Mouse (Mus musculus): Measurements from ENCODE around the gene Med12. TPM values are rescaled to one million over a fixed set of nuclear protein-coding genes. Genes with fewer than 3 reads are reported as not detected.

The Med12 gene
- polyA plus RNA-seq, 1 experiment, result 47.1 TPM

DNA sequence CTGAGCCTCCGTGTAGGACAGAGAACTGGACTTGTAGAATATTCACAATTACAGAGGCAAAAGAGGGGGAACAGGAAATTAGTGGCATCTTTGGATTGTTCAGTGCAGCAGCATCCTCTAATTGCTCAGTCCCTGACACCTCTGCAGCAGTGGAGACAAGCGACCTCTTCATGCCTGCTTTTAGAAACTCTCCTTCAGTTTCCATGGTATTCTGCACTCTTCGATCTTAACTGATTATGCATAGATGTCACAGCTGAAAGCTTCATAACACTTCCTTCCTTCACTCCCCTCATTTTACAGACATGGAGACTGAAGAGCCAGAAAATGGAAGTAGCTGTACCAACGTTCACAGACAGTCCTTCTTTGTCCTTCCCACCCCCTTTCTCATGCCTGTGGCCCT lies 72.6 kb downstream of the Med12 start:
- no peaks in the 10 kb centered on the region for H3K4me1 ChIP-seq (ENCODE audit: control insufficient read depth, insufficient read depth, low read length)
- H3K36me3 ChIP-seq (ENCODE audit: control insufficient read depth, insufficient read depth, low read length), result no peaks in the 10 kb centered on the region
- TF ChIP-seq CTCF (IDR thresholded peaks at IDR 0.05; ENCODE audit: control insufficient read depth, insufficient read depth, insufficient replicate concordance, low read depth, low read length), result no peak
- no peak for TF ChIP-seq POLR2A (IDR thresholded peaks at IDR 0.05; ENCODE audit: control insufficient read depth, low read depth, low read length)
- H3K4me3 ChIP-seq (ENCODE audit: control insufficient read depth, low read depth, low read length), result no peak overlapping the region
- no peak overlapping the region for H3K27ac ChIP-seq (ENCODE audit: control insufficient read depth, insufficient read depth, low read depth, low read length)
- no peaks in the 10 kb centered on the region for H3K27me3 ChIP-seq (ENCODE audit: control insufficient read depth, insufficient read depth, low read length)

Other genes starting within 250 kb of the Med12 start
- 1.4 and 2.0 TPM in 2 replicates for gene Tex11, start 214.4 kb upstream of the Med12 start, polyA plus RNA-seq (2012; rRNA removed)
- gene Slc7a3, start 188.0 kb upstream of the Med12 start, polyA plus RNA-seq (2012; rRNA removed), result 0.95 and 1.6 TPM in 2 replicates
- 3.7 and 4.7 TPM in 2 replicates for gene Snx12, start 51.5 kb upstream of the Med12 start, polyA plus RNA-seq (2012; rRNA removed)
- 7.0 and 7.3 TPM in 2 replicates for gene Foxo4, start 19.5 kb upstream of the Med12 start, polyA plus RNA-seq (2012; rRNA removed)
- 45.9 and 68.4 TPM in 2 replicates for gene Gm614, start 10.0 kb upstream of the Med12 start, polyA plus RNA-seq (2012; rRNA removed)
- gene Il2rg, start 5.8 kb upstream of the Med12 start, polyA plus RNA-seq (2012; rRNA removed), result 0.44 and 0.69 TPM in 2 replicates
- not detected in 2 replicates for gene Gm20489, start 5.0 kb upstream of the Med12 start, polyA plus RNA-seq (2012; rRNA removed)
- 0.22 and 0.31 TPM in 2 replicates for gene Nlgn3, start 25.1 kb downstream of the Med12 start, polyA plus RNA-seq (2012; rRNA removed)
- 0.69 TPM in 1 of 2 replicates, not detected in the other for gene Gjb1, start 102.3 kb downstream of the Med12 start, polyA plus RNA-seq (2012; rRNA removed)
- gene Zmym3, start 146.8 kb downstream of the Med12 start, polyA plus RNA-seq (2012; rRNA removed), result 38.6 and 43.4 TPM in 2 replicates
- gene Nono, start 155.3 kb downstream of the Med12 start, polyA plus RNA-seq (2012; rRNA removed), result 16.1 and 16.3 TPM in 2 replicates
- 0.11 TPM in 1 of 2 replicates, not detected in the other for gene Itgb1bp2, start 175.1 kb downstream of the Med12 start, polyA plus RNA-seq (2012; rRNA removed)

Data from testis, adult 2 months (tissue).